Mouse (Mus musculus) spleen, adult 2 months (tissue): ENCODE results near the gene Rprd2.

Source experiments
- CTCF ChIP-seq: fragments of 200-500 bp; IDR thresholded peaks from 2 replicates; pipeline ENCODE4 v1.5.1; 2011; ENCODE audit warnings: mild to moderate bottlenecking, inconsistent platforms; ENCODE audit not compliant: insufficient read depth, insufficient read length, insufficient replicate concordance; ENCODE audit errors: extremely low read depth
- POLR2A ChIP-seq: fragments of 200-500 bp; IDR thresholded peaks from 2 replicates; pipeline ENCODE4 v1.6.1; 2011; ENCODE audit warnings: low read depth, low read length, inconsistent platforms

DNA sequence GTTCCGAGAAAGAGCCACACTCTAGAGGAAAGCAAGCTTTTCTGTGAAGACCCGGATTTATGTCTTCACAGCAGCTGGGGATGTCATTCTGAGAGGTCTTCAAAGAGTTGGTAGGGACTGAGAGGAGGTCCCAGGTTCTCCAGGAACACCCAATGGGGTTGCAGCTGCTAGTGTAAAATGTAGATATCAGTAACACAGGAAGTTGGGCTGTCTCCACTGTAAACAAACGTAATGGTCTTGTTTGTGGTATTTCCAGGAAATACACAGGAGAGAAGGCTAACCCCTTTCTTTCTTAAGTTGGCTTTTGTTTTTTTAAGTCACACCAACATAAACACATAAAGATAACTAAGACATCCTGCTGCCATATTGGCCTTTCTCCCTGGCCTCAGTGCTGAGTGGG is 96.3 kb downstream of the Rprd2 start:
- no peak for TF ChIP-seq CTCF
- no peak for TF ChIP-seq POLR2A
